10 mouse cellular contexts compared by ENCODE assay signal in the genomic region with DNA sequence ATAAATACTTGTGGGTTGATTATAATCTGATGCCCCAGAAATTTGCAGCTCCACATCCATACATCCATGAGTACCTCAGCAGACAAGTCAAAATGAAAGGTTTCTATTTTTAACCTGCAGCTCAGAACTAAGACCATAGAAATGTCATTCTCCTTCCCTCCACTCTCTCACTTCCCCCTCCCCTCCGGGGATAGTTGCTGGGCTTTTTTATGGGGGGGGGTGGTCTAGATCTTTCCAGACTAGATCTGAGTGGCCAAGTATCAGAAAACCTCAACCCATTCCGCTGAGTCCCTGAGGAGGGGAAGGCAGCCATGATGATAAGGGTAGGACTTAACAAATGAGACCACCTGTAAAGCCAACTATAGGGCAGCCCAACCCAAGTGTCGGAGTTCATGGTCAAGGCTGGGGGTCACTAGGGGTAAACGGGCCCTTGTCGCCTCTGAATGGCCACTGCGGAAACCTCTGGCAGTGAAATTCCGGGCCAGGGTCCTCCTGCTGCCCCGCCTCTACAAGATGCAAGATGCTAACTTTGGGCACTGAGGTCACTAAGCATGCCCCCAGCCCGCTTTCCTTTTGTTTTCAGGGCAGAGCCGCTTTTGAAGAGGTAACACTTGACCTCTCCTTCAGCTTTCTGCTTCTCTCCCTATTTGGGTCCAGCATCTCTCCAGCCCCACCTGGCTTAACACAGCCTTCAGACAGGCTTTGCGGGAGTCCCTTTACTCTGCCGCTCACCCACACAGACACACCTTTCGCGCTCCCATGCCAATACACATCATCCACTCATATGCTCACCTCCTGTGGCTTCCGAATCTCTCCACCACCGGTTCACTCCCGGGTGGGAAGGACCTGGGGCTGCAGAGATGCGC. TPM values are rescaled to one million over a fixed set of nuclear protein-coding genes. Genes with fewer than 3 reads are reported as not detected.
DNase-seq lines count a peak whose midpoint lies in the region; ATAC-seq and TF ChIP-seq lines count a peak whose summit lies in the region.
"Had no signal": no experiment of that assay in that cellular context is flagged by ENCODE, and none has a peak within 500 bp of the region (broad histone marks: within the 10 kb centered on the region; RNA-seq: fewer than 3 reads in every experiment).

No protein-coding gene starts in this region.

- TF ChIP-seq EP300 in lung, postnatal 0 days (IDR thresholded peaks at IDR 0.05): no peak

- H3K27ac ChIP-seq in hindbrain, embryonic 15.5 days (replicated peaks): peak overlapping the region; percentile 75
- 0 out of 2 replicates have a peak overlapping the region, but pooled peaks have one; percentile 14 for H3K27ac ChIP-seq in neural tube, embryonic 11.5 days (ENCODE audit: low read depth, low read length)
- H3K27ac ChIP-seq in lung, postnatal 0 days (ENCODE audit: low read length): no peak overlapping the region
- H3K27ac ChIP-seq in heart, embryonic 11.5 days (ENCODE audit: low read depth, low read length): no peak overlapping the region
- H3K27ac ChIP-seq: macrophage had no signal

- peak overlapping the region; percentile 48 for H3K4me2 ChIP-seq in hindbrain, embryonic 15.5 days
- H3K4me2 ChIP-seq in neural tube, embryonic 11.5 days (ENCODE audit: low read depth): peak overlapping the region; percentile 51
- H3K4me2 ChIP-seq in lung, postnatal 0 days (replicated peaks; ENCODE audit: low read depth, low read length): no peak overlapping the region
- no peak overlapping the region for H3K4me2 ChIP-seq in heart, embryonic 11.5 days

- H3K27me3 ChIP-seq in hindbrain, embryonic 15.5 days: peaks cover 45% of the 10 kb centered on the region
- H3K27me3 ChIP-seq in neural tube, embryonic 11.5 days (ENCODE audit: control insufficient read depth, insufficient read depth, low read length): peaks cover 65% of the 10 kb centered on the region
- H3K27me3 ChIP-seq in lung, postnatal 0 days (replicated peaks; ENCODE audit: insufficient read depth, low read length): peaks cover 71% of the 10 kb centered on the region
- peaks cover 84% of the 10 kb centered on the region for H3K27me3 ChIP-seq in heart, embryonic 11.5 days (ENCODE audit: control insufficient read depth, insufficient read depth, low read length)

- H3K36me3 ChIP-seq in hindbrain, embryonic 15.5 days: no peaks in the 10 kb centered on the region
- H3K36me3 ChIP-seq in neural tube, embryonic 11.5 days (ENCODE audit: control insufficient read depth, insufficient read depth, low read length): no peaks in the 10 kb centered on the region
- H3K36me3 ChIP-seq in lung, postnatal 0 days (ENCODE audit: insufficient read depth, low read length): no peaks in the 10 kb centered on the region
- H3K36me3 ChIP-seq in heart, embryonic 11.5 days (ENCODE audit: control insufficient read depth, insufficient read depth, low read length): no peaks in the 10 kb centered on the region

- H3K4me1 ChIP-seq in hindbrain, embryonic 15.5 days (replicated peaks): no peaks in the 10 kb centered on the region
- H3K4me1 ChIP-seq in neural tube, embryonic 11.5 days (ENCODE audit: control insufficient read depth, insufficient read depth, low read length): peaks cover 6% of the 10 kb centered on the region
- no peaks in the 10 kb centered on the region for H3K4me1 ChIP-seq in lung, postnatal 0 days (ENCODE audit: insufficient read depth, low read depth, low read length)
- H3K4me1 ChIP-seq in heart, embryonic 11.5 days (ENCODE audit: control insufficient read depth, insufficient read depth, low read length): peaks cover 2% of the 10 kb centered on the region; the same call in 1 of the 2 replicates

- 6% methylated on average over 18 of the region's 18 CpGs for WGBS in hindbrain, embryonic 15.5 days
- whole genome bisulfite sequencing in neural tube, embryonic 11.5 days: 4% methylated on average over 18 of the region's 18 CpGs
- WGBS in lung, postnatal 0 days: 3% methylated on average over 18 of the region's 18 CpGs
- 3% methylated on average over 18 of the region's 18 CpGs for WGBS in heart, embryonic 11.5 days (ENCODE audit: insufficient replicate concordance)

- H3K9me3 ChIP-seq in hindbrain, embryonic 15.5 days: no peaks in the 10 kb centered on the region
- H3K9me3 ChIP-seq in neural tube, embryonic 11.5 days (ENCODE audit: control insufficient read depth, low read length): no peaks in the 10 kb centered on the region
- H3K9me3 ChIP-seq in lung, postnatal 0 days (ENCODE audit: low read length): no peaks in the 10 kb centered on the region
- no peaks in the 10 kb centered on the region for H3K9me3 ChIP-seq in heart, embryonic 11.5 days (replicated peaks; ENCODE audit: control insufficient read depth, low read length)

- DNase-seq in cerebellum, adult 11-12 months: peak; percentile 89
- peak; percentile 53 for DNase-seq in embryo, embryonic 10.5 days (ENCODE audit: low spot score)
- peak; percentile 41 for DNase-seq in neural tube, embryonic 11.5 days (ENCODE audit: low spot score)
- no peak for DNase-seq in lung, postnatal 25 days (ENCODE audit: low spot score)
- no peak for DNase-seq in lung, postnatal 0 days (ENCODE audit: low spot score)
- DNase-seq: right cerebral cortex, adult 18-20 months had no signal

- no peak for TF ChIP-seq CTCF in lung, postnatal 0 days (IDR thresholded peaks at IDR 0.05)

- peak overlapping the region; percentile 55 for H3K4me3 ChIP-seq in hindbrain, embryonic 15.5 days
- H3K4me3 ChIP-seq in neural tube, embryonic 11.5 days (ENCODE audit: low read depth, low read length): no peak overlapping the region; the same call in 1 of the 2 replicates
- H3K4me3 ChIP-seq in lung, postnatal 0 days (ENCODE audit: low read depth, low read length): no peak overlapping the region
- no peak overlapping the region for H3K4me3 ChIP-seq in heart, embryonic 11.5 days (ENCODE audit: low read depth, low read length)

- 0 out of 2 replicates have a peak, but pooled peaks have one; percentile 4 for ATAC-seq in hindbrain, embryonic 15.5 days (ENCODE audit: low FRiP score, low read depth)
- no peak for ATAC-seq in neural tube, embryonic 11.5 days (ENCODE audit: insufficient read depth, low FRiP score, low TSS enrichment)
- ATAC-seq in lung, postnatal 0 days: no peak
- ATAC-seq in heart, embryonic 11.5 days (replicated peaks; ENCODE audit: insufficient number of reproducible peaks, low FRiP score, low TSS enrichment): no peak

- H3K9ac ChIP-seq in hindbrain, embryonic 15.5 days: peak overlapping the region; percentile 53; the same call in 1 of the 2 replicates
- H3K9ac ChIP-seq in neural tube, embryonic 11.5 days (ENCODE audit: low read length): no peak overlapping the region
- H3K9ac ChIP-seq in lung, postnatal 0 days (replicated peaks; ENCODE audit: low read depth): no peak overlapping the region
- no peak overlapping the region for H3K9ac ChIP-seq in heart, embryonic 11.5 days (ENCODE audit: low read depth, low read length)

RNA-seq across cellular contexts. Expression of gene Gm10837, which starts 6.6 kb away (rescaled TPM):
- 0.50 and 0.64 TPM in 2 replicates for polyA plus RNA-seq in hindbrain, embryonic 15.5 days (2015; fragmentation: Nextera tagmentation; extraction: Ambion mirVana)
- polyA plus RNA-seq in neural tube, embryonic 11.5 days (2014; fragmentation: Nextera tagmentation; extraction: Ambion mirVana): 0.51 and 0.54 TPM in 2 replicates
- polyA plus RNA-seq in lung, postnatal 0 days (2015; fragmentation: Nextera tagmentation; extraction: Ambion mirVana): not detected in 2 replicates
- polyA plus RNA-seq in heart, embryonic 11.5 days (2014; fragmentation: Nextera tagmentation; extraction: Ambion mirVana): 0.10 TPM in 1 of 2 replicates, not detected in the other
- polyA plus RNA-seq: heart, postnatal 0 days; macrophage had no signal

RNA-seq across cellular contexts. Expression of gene Zic2, which starts 8.6 kb away (rescaled TPM):
- 11.6 and 12.9 TPM in 2 replicates for polyA plus RNA-seq in hindbrain, embryonic 15.5 days (2015; fragmentation: Nextera tagmentation; extraction: Ambion mirVana)
- polyA plus RNA-seq in neural tube, embryonic 11.5 days (2014; fragmentation: Nextera tagmentation; extraction: Ambion mirVana): 6.3 and 7.6 TPM in 2 replicates
- 0.05 TPM in 1 of 2 replicates, not detected in the other for polyA plus RNA-seq in lung, postnatal 0 days (2015; fragmentation: Nextera tagmentation; extraction: Ambion mirVana)
- polyA plus RNA-seq in heart, embryonic 11.5 days (2014; fragmentation: Nextera tagmentation; extraction: Ambion mirVana): 0.07 TPM in 1 of 2 replicates, not detected in the other
- polyA plus RNA-seq: heart, postnatal 0 days; macrophage had no signal

RNA-seq across cellular contexts. Expression of gene Zic5, which starts 18.3 kb away (rescaled TPM):
- polyA plus RNA-seq in hindbrain, embryonic 15.5 days (2015; fragmentation: Nextera tagmentation; extraction: Ambion mirVana): 13.8 and 17.9 TPM in 2 replicates
- polyA plus RNA-seq in neural tube, embryonic 11.5 days (2014; fragmentation: Nextera tagmentation; extraction: Ambion mirVana): 10.3 and 10.8 TPM in 2 replicates
- not detected in 2 replicates for polyA plus RNA-seq in lung, postnatal 0 days (2015; fragmentation: Nextera tagmentation; extraction: Ambion mirVana)
- 0.16 TPM in 1 of 2 replicates, not detected in the other for polyA plus RNA-seq in heart, embryonic 11.5 days (2014; fragmentation: Nextera tagmentation; extraction: Ambion mirVana)
- polyA plus RNA-seq: heart, postnatal 0 days; macrophage had no signal

RNA-seq across cellular contexts. Expression of gene Gm5089, which starts 32.9 kb away (rescaled TPM):
- polyA plus RNA-seq in hindbrain, embryonic 15.5 days (2015; fragmentation: Nextera tagmentation; extraction: Ambion mirVana): 2.4 and 2.7 TPM in 2 replicates
- polyA plus RNA-seq in neural tube, embryonic 11.5 days (2014; fragmentation: Nextera tagmentation; extraction: Ambion mirVana): 0.23 and 0.35 TPM in 2 replicates
- polyA plus RNA-seq in lung, postnatal 0 days (2015; fragmentation: Nextera tagmentation; extraction: Ambion mirVana): not detected in 2 replicates
- not detected in 2 replicates for polyA plus RNA-seq in heart, embryonic 11.5 days (2014; fragmentation: Nextera tagmentation; extraction: Ambion mirVana)
- polyA plus RNA-seq: heart, postnatal 0 days; macrophage had no signal

RNA-seq across cellular contexts. Expression of gene Pcca, which starts 50.3 kb away (rescaled TPM):
- 29.0 and 30.2 TPM in 2 replicates for polyA plus RNA-seq in hindbrain, embryonic 15.5 days (2015; fragmentation: Nextera tagmentation; extraction: Ambion mirVana)
- 33.1 and 33.4 TPM in 2 replicates for polyA plus RNA-seq in neural tube, embryonic 11.5 days (2014; fragmentation: Nextera tagmentation; extraction: Ambion mirVana)
- 10.4 and 16.2 TPM in 2 replicates for polyA plus RNA-seq in lung, postnatal 0 days (2015; fragmentation: Nextera tagmentation; extraction: Ambion mirVana)
- 24.9 and 27.5 TPM in 2 replicates for polyA plus RNA-seq in heart, embryonic 11.5 days (2014; fragmentation: Nextera tagmentation; extraction: Ambion mirVana)

Comparison
In these comparisons a context has a peak if more than half of its experiments do, and no peak if none do; other contexts are left out.
1. DNase-seq: peak in cerebellum, adult 11-12 months (single experiment), embryo, embryonic 10.5 days (single experiment) and neural tube, embryonic 11.5 days (single experiment); none in lung, postnatal 25 days (single experiment) and lung, postnatal 0 days (single experiment).
2. H3K27ac ChIP-seq: peak in hindbrain, embryonic 15.5 days (single experiment) and neural tube, embryonic 11.5 days (single experiment); none in lung, postnatal 0 days (single experiment) and heart, embryonic 11.5 days (single experiment).
3. H3K4me2 ChIP-seq: peak in hindbrain, embryonic 15.5 days (single experiment) and neural tube, embryonic 11.5 days (single experiment); none in lung, postnatal 0 days (single experiment) and heart, embryonic 11.5 days (single experiment).